Mouse (Mus musculus) adrenal gland, postnatal 10 days (tissue): ENCODE measurements at regions not wholly inside any gene's neighbourhood (a gene's known extent, or its start where the extent isn't known, plus 50 kb on each side); places are given as distances from the start of the nearest gene placed in this dataset.
A peak's percentile ranks its signal among the peaks of the same experiment; 100 is the strongest.

Experiments used
- DNase-seq: peaks from one replicate; pipeline ENCODE4 v3.0.0; 2021; ENCODE audit warnings: mixed read lengths

DNA sequence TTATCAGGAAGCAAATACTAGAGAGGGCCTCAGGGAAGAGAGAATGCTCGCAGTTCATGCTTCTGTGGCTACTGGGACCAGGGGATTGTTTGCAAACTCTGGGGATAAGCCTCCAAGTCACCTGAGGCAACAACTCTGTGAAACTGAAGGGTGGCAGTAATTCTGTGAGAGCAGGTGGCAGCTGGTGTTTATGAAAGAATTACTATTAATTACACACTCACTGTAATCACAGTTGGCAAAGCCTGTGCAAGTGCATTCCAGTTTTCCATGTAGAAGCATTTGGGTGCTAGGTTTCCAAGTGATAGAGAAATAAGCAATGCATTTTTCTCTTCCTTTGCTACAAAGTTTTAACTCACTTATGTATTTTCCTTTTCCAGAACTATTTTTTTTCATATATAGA, 578.5 kb downstream of the Ets1 start:
- no peak for DNase-seq

DNA sequence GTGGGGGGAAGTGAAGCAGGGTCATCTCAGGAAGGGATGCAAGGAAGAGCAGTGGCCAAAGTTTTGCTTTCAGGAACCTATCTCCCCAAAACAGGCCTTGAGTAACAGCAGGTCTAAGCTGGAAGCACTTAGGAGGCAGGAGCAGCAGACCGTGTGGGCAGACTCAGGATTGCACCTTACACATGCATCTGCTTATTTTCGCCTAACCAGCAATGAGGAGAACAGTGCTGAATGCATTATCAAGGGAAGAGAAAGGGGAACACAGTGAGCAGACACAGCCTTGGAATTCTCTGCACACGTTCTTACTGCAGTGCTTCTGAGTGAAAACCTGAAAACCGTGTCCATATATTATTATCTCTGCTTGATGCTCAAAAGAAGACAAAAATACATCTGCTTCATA, 585.0 kb downstream of the Ets1 start:
- no peak for DNase-seq

DNA sequence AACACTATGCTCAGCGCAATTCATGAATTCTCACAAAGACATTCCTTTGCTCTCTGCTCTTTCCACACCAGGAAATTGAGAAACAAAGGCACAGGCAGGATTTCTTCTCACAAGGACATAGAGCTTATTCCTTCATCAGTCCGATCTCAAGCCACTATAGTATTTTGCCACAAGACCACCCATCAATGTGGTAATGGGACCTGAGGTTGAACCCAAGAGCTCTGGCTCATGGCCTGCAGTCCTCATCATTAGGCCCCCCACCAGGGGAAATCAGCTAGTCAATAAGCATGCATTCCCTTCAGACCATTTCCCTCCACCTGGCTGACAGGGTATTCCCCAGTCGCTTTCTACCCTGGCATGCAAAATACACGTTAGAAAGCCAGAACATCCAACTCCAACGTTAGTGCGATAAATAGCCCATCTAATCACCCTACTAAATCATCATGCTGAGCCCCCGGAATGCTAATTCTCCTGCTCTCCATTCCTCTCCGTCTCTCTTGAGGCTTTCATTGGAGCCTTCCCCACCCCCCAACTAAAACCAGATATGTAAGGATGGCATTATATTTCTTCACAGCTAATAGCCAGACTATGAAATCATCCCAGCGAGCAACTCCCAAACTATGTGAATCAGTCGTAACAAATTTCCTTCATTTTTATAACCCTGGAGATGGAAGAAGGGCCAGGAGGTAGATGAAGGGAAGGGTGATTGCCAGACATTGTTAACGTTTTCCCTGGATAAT, 586.2 kb downstream of the Ets1 start:
- DNase-seq: no peak

DNA sequence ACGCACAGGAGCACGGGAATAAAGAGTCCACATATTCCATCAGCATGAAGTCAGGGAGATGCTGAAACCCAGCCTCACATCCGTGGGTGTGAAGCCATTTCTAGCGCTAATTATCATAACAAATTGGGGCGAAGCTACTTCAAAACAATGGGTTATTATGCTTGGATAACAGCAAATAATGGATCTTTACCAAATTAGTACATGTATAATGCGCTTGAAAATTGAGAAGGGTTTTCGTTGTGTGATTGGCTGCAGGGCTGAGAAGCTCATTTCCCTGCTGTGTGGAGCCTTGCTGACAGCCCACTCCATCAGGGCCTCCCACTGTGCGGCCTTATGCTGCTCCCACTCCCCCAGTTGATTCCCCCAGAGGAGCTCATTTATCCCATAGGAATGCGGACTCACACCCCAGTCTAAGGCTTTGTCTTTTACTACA, 597.7 kb downstream of the Ets1 start:
- DNase-seq: no peak

DNA sequence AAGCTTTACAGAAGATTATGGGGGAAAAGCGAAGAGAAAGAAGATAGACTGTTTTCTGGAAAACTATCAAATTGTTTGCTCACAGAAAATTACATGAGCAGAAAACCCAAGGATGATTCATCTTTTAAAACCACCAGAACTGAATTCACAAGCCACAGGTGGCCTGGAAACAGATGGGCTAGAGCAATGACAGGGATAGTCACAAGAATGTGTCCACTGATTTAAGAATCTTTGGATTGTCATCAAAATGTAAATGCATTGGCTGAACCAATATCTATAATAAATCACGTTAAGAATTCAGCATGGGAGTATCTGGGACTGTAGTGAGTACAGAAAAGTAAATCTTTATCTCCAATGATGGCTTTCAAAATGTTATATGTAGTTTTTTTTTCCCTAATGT, 602.2 kb downstream of the Ets1 start:
- DNase-seq: no peak

DNA sequence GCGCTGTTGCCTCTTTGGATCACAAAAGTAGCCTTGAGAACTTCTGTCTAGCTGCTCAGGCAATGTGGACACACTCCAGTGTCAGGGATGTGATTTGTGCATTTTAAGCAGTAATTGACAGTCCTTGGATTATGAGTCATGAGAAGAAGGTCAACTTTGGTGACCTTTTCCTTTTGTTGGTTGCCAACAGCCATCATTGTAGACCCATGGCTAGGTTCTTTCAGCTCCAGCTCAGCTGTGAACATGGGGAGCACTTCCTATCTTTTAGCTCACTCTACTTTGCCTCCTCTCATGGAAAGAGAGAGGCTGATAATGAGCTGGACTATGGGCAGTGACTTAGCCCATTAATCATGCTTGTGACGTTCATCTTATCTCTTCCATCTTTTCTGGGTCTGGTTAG, 602.8 kb downstream of the Ets1 start:
- DNase-seq: no peak

DNA sequence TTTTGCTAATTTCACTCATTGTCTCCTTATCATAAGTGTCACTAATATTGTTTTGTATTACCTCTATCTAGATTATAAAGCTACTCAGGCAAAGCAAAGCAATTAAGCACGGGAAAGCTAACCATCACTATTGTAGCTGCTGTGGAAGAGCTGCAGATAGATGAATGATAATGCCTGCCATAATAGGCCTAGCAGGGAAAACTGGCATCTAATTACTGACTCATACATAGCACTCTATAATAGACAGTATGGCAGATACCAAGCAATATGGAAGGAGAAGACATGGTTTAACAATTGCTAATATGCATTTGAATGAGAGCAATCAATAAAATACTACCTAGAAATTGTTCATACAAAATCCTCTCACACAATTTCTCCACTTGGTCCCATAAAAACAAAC, 604.5 kb downstream of the Ets1 start:
- DNase-seq: no peak

DNA sequence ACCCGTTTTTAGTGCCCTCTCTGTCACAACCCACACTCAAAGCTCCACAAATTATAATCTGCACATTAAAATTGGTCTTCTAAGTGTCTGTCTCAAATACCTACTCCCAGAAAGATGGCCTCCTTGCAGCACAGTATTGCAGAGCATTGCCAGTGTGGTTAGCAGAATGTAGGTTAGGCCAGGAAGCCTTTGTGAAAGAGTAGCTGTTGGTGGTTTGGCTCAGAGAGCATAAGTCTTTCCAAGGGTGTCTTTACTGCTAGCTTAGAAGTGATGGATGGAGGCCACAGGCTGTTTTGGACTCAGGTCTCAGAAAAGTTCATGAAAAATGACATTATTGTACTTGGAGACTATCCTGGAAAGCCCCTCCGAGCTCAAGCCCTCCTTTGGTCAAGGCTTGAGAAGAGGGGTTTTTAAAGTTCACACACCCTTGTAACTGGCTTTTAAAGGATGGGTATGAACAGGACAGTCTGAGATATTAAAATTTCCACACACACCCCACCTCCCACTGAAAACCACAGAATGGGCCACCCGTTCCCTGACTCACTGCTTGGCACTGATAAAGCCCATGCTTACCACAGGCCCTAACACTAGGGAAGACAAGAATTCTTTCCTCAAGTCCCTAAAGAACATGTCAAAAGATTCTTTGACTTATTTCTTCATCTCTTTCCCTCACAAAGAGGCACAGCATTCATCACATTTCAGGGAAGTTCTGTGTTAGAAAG, 605.1 kb downstream of the Ets1 start:
- DNase-seq: no peak

DNA sequence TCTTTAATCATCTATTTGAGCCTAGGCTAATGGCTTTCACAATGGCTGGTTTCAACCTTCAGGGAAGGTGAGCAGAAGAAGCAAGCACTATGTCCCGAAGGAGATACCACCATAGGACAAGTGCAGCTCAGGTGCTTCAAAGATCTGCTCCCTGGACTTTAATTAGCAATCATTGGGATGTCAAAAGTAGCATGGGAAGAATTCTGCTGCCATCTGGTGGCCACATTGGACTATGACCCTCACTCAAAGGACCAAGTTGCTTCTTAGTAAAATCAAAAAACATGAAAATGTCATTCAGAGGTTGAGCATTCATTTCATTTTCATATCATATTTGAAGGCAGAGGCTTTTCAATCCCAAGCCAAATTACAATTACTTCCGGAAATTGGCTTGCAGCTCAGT, 610.9 kb downstream of the Ets1 start:
- peak; percentile 70 for DNase-seq

DNA sequence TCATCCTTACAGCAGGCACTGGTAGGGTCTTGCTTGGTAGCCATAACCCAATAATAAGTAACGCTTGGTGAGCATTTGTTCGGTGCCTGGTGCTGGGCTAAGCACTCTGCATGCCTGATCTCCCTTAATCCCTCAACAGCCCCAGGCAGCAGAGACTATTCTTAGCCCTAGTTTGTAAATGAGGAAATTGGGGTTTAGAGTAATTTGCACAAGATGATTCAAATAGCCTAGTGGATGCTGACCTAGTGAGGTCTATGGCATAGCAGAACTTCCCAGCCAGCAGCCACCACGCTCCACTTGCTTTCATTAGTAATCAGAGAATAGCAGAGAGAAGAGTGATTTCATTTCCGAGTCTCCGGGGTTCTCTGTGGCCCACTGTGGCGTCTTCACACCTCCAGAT, 622.2 kb downstream of the Ets1 start:
- DNase-seq: no peak

DNA sequence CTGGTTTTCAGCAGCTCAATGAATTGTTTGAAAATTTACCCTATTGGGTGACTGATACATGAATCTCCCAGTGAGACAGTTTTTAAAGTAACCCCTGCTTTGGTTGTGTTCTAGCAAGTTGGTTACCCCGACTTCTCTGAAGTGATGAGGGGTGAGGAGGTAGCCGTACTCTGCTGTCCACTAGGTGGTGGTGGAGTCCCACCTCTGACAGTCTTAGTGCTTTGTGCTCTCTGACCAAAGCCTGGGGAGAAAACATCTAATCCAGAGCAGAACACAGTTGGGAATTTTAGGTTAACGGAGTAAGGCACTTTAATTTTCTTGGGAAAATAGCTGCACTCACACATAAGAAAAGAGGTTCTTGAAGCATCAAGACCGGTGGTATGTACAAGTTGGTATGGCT, 624.1 kb downstream of the Ets1 start:
- DNase-seq: peak; percentile 62

DNA sequence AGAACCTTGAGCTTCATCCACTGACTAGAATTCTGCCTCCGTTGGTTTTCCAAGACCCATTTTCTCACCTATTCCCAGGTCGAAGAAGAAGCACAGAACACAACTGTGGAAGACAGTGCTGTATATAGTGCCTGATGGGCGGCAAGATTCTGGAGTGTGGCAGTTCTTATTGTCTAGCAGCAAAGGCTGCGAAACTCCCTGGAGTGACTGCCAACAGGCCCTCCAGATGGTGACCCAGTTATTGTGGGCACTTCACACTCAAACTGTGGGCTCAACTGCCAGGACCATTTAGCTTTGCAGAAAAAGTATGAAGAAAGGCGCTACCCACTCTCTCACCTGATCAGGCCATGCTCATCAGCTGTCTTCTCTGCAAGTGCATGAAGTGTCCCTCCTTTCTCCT, 653.4 kb downstream of the Ets1 start:
- DNase-seq: no peak

DNA sequence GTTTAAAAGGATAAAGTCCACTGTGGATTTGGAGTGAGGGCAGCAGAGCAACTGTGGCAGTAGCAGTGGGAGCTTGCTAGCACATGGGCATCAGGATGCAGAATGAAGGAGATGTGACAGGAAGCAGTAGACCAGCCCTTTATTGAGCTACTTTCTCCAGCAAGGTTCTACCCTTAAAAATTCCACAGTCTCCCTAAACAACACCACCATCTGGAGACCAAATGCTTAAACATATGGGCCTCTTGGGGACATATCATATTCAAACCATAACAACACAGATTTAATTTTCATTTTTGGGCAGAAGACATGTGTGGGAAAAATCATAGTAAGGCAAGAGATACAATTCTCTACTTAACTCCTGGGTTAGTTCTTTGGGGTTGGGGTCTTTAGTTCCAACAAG, 656.1 kb downstream of the Ets1 start:
- DNase-seq: no peak

DNA sequence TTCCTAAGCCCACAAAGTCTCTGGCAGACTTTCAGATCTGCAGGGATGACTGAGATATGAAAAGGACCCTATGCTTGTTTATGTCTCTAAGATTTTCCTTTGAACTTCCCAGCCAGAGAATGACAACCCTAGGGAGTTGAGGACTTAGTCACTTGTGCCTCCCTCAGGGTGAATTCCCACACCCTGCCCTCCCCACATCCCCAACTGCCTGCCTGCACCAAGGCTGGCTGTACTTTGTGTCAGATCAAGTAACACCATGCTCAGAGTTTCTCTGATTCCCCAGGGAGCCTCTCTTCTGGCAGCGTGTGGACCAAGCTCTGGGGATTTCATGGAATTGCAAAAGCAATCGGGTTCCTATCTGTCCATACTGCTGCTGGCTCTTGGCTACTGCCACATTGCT, 659.9 kb downstream of the Ets1 start:
- DNase-seq: peak; percentile 28

DNA sequence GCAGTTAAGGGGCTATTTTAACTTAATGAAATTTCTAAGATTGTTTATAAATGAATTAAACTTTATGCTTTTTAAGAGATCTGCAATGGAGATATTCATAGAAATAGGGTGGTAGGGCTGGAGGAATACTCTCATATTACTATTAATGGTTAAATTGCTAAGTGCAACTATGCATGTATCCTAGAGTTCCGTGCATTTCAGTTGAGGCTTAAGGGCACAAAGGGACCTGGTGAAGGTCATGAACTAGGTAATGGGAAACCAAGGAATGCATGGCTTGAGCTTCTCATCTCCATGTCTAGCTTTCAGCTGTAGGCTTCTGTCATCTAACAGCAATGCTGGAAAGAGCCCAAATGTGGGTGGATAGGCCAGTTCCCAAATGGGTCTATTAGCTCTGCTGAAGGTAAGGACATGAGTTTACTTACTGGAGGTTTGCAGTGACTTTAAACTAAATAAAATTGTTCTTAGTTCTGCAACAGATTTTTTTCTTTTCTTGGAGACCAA, 683.6 kb downstream of the Ets1 start:
- DNase-seq: no peak

DNA sequence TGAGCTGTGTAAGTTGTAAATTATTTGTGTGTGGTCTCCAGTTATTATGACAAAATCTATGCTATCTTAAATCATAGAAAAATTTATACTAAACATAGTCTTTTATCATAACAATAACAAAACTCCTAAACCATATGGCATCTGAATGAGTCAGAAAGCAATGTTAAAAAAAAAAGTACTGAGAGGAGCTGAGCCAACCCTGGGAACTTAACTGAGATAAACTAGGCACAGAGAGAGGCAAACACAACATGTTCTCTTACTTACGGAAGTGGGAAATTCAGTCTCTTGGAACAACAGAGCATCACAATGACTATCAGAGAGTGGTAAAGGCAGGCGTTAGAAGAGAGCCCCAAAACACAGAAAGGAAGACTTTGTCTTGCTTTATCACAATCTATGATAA, 691.7 kb downstream of the Ets1 start:
- DNase-seq: no peak

DNA sequence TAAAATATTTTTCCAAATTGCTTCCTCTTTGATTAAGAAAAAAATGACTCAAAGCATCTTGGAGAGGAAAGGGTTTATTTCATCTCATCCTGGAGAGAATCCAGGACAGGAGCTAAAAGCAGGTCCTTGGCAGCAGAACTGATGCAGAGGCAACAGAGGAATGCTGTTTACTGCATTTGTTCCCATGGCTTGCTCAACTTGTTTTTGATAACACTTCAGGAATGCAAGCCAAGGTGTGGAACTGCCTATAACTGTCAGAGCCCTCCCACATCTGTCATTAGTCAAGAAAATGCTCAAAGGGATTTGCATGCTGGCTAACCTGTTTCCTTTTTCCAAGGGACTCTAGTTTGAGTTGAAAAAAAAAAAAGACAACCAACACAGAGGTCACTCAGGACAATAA, 714.2 kb downstream of the Ets1 start:
- no peak for DNase-seq

DNA sequence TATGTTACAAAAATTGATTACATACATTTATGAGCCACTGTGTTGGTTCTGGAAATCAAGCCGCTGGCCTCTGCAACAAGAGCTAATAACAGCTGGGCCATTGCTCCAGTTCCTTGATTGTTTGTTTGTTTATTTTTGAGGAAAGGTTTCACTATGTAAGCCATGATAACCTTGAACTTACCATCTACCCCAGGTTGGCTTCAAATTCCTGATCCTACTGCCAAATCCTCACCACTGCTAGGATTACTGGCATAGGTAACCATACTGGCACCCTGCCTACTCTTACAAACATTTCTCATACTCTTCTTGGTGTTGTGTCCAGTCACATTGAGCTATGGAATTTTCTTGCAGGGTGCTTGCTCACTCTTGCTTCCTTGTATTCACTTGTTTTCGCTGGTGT, 720.6 kb downstream of the Ets1 start:
- no peak for DNase-seq

DNA sequence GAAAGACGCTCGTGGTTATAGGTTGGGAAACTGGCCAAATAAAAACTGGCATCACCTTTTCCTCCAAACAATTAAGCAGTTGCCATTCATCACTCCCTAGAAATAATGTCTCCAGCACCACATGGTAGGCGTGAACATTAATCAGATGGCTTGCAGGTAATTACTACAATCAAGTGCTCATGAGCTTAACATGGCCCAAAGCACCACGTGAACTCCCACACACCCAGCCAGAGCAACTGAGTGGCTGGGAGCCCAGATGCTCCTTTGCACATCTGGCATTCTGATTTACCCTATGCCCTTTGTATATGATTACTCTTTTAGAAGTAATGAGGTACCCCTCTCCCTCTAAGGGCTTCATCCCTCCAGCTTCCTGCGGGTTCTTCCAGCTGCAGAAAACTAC, 724.9 kb downstream of the Ets1 start:
- no peak for DNase-seq

DNA sequence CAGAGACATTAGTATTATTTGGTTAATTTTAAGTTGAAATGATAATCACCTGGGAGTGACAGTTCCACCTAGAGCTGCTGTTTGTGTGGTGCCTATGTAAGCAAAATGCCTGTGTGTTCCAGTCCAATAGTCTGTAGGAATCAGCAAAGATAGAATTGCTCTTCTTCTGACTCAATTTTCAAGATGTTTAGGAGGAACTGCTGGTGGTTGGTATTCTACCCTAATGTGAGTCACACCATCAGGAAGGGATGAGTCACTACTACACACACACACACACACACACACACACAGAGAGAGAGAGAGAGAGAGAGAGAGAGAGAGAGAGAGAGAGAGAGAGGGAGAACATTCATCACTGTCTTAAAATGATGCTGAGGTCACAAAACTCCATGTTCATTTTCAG, 753.1 kb downstream of the Ets1 start:
- DNase-seq: no peak

DNA sequence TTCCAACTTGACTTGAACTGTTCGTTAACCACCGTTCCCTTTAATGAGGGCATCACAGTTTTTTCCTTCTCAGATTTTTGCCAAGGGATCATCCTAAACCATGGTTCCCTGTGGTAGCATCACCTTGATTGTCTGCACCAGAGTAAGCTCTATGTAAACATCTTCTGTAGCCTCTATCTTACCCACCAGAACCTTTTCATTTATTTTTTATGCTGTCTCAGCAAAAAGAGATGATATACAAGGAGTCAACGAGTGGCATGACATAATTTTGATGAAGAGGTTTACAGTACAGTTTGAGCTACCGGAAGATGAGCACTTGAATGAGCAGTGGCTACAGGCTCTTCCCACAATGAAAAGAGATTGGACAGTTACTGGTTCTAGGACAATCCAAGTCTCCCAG, 768.7 kb downstream of the Ets1 start:
- DNase-seq: no peak

DNA sequence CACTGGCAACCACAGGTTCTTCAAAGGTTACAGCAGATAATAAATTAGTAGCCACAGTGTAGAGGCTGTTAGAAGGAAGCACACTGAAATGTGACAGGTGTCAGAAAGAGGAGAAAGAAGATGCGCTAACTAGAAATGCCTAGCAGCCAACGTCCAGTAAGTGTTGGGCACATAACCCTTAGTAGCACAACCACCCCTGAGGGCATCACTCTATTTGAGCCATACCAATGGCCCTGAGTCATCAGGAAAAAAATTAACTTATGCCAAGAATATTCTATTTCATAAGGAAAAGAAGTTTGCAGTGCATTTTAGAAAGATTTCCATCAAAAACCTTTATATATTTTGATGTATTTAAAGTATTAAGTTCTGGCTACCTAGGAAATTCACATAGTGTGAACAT, 771.5 kb downstream of the Ets1 start:
- no peak for DNase-seq

DNA sequence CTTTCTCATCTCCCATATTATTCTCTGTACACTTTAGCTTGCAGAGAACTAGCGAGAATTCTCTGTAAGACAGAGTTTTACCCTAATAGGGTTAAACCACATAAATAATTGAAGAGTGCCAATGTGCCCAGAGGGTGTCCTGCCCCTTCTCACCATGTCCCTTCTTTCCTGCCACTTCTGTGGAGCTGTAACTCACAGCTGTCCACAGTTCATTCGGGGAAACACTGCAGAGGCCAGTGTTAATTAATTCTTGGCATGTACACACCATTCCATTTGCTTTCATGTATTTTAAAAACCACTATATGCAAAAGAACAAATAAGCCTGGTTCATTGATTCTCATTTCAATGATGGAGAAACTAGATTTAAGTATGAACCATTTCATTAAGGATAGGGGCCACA, 787.8 kb downstream of the Ets1 start:
- DNase-seq: no peak

DNA sequence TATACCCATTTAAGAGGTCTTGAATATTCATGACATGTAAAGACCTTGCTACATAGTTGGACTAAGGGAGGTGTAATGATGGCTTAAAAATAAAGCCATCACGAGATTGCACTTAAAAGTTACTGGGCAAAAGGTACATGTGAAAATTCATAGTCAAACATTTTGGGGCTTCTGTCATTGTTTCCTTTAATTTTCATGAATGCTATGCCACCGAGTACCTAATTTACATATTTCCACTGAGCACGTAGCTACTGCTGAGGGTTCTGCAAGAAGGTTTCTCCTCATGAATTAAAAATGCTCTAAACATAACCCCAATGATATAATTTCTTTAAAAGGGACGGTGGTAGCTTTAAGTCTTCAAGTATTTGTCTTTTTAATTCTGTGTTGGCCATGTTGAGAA, 800.4 kb downstream of the Ets1 start:
- no peak for DNase-seq
